Mouse (Mus musculus) monocyte, adult 2 months (primary cell): ENCODE measurements around the gene Cbx1.
"Not testable (repeated sequence)": the region's sequence is repeated elsewhere in the genome, so short reads cannot be mapped to it uniquely, and the experiment has no call there.

Source experiments
- DNase-seq, 2 experiments: peaks; one replicate each; pipeline ENCODE4 v3.0.0; 2022; ENCODE audit warnings: low spot score in 2 of 2, low read depth in 1 of 2

Gene Cbx1

GRCm38 (mm10) chr11:96775063-96775462 is 13.9 kb upstream of the Cbx1 start:
- DNase-seq = no peak

- no peak for DNase-seq
Observed at GRCm38 (mm10) chr11:96775665-96776064, 13.3 kb upstream of the Cbx1 start.

GRCm38 (mm10) chr11:96776068-96776467 is 12.9 kb upstream of the Cbx1 start:
- DNase-seq = no peak

GRCm38 (mm10) chr11:96776968-96777962 is 11.7 kb upstream of the Cbx1 start, which contains the start of gene Snx11:
TSS of gene Snx11 (minus strand) at chr11:96777559.
- DNase-seq = peak; percentile 99

- not testable (repeated sequence) for DNase-seq
Observed at GRCm38 (mm10) chr11:96778061-96778627, 10.8 kb upstream of the Cbx1 start.

- DNase-seq = no peak
Observed at GRCm38 (mm10) chr11:96780306-96780705, 8.6 kb upstream of the Cbx1 start.

GRCm38 (mm10) chr11:96781425-96781824 is 7.5 kb upstream of the Cbx1 start:
- no peak for DNase-seq

- DNase-seq = peak; percentile 60 to 69
Observed at GRCm38 (mm10) chr11:96784847-96785246, 4.1 kb upstream of the Cbx1 start.

DNA sequence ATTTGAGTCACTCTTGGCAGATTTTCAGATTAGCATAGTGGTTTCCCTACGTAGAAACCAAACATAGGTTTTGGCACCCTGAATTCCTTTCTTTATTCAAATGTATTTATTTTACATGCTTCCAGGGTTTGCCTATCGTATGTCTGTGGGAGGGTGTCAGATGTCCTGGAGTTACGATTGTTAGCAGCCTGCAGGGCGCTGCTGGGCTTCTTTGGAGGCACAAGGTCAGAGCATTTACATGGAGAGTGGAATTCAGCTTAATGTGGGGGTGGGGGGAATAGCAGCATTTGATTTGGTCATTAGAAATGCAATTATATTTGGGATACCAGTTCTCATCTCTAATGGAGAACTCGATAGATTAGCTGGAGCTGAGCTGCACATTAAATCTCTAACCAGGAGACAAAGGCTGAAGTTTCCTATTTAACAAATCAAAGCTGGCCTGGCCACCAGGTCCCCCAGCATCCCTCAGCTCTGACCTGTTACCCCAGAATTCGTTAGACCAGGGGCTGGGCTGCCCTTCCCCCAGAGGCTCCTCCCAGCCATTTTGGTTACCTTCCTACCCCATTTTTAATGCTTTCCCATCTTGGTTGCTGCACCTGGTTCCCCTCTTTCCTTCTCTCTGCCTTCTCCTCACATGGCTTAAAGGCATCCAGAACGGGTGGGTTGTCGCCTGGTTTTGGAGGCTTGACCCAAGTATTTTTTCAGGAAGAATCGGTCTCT is 2.0 kb upstream of the Cbx1 start:
- no peak for DNase-seq

- no peak for DNase-seq
Observed at GRCm38 (mm10) chr11:96789990-96790389, 1.1 kb downstream of the Cbx1 start.

DNA sequence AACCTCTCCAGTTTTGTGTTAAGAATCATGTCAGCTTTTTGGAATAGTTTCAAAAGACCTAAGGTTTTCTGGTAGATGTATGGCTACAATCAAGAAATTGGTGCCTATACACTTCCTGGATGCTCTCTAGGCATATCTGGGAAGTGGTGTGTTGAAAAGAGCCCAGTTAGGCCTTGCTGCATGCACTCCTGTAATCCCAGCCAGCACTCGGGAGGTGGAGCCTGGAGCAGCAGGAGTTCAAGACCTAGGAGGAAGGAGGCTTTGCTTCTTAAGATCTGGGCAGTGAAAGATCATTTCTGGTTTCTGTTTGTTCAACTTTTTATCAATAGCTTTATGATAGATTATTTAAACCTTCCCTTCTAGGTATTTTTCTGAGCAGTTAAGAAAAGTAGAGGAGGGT is 1.8 kb downstream of the Cbx1 start:
- no peak for DNase-seq

GRCm38 (mm10) chr11:96795491-96795890 is 6.6 kb downstream of the Cbx1 start:
- DNase-seq = no peak

- no peak for DNase-seq
Observed at GRCm38 (mm10) chr11:96796081-96796480, 7.2 kb downstream of the Cbx1 start.

- DNase-seq = no peak
Observed at GRCm38 (mm10) chr11:96796586-96796985, 7.7 kb downstream of the Cbx1 start.

DNA sequence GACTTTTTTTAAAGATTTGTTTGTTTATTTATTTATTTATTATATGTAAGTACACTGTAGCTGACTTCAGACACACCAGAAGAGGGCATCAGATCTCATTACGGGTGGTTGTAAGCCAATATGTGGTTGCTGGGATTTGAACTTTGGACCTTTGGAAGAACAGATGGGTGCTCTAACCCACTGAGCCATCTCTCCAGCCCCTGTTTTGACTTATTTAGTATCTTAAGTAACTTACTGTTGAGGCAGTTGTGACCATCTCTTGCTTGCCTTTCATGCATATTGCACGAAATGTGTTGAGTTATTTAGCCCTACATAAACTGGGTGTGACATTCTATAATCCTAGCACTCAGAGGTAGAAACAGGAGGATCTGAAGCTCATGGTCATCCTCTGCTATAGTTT is 10.6 kb downstream of the Cbx1 start:
- DNase-seq = no peak

DNA sequence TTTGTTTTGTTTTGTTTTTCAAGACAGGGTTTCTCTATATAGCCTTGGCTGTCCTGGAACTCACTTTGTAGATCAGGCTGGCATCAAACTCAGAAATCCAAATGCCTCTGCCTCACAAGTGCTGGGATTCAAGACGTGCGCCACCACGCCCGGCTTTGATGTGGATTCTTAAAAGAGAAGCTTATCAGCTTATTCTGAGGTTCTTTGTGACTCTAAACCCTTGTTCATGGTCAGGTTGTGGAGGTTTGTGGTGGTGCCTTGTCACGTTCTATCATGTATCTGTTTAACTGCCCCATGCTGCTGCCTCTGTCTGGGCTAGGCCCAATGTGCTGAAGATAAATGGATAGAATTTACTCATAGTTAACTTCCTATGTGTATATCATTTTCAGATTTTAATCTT is 16.7 kb downstream of the Cbx1 start:
- DNase-seq = no peak

- no peak for DNase-seq
Observed at GRCm38 (mm10) chr11:96808066-96808465, 19.1 kb downstream of the Cbx1 start.

GRCm38 (mm10) chr11:96809562-96810235 is 20.8 kb downstream of the Cbx1 start:
- DNase-seq = no peak

DNA sequence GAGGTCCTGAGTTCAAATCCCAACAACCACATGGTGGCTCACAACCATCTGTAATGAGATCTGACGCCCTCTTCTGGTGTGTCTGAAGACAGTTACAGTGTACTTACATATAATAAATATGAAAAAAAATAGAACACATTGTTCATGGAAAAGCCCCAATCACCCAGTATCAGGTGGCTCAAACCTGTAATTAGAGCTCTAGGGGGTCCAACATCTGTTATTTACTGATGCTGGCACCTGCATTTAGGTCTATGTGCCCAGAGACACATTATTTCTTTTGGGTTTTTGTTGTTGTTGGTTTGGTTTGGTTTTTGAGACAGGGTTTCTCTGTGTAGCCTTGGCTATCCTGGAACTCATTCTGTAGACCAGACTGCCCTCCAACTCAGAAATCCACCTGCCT is 22.3 kb downstream of the Cbx1 start:
- DNase-seq = not testable (repeated sequence)

- DNase-seq = no peak
Observed at GRCm38 (mm10) chr11:96813455-96813854, 24.5 kb downstream of the Cbx1 start.

DNA sequence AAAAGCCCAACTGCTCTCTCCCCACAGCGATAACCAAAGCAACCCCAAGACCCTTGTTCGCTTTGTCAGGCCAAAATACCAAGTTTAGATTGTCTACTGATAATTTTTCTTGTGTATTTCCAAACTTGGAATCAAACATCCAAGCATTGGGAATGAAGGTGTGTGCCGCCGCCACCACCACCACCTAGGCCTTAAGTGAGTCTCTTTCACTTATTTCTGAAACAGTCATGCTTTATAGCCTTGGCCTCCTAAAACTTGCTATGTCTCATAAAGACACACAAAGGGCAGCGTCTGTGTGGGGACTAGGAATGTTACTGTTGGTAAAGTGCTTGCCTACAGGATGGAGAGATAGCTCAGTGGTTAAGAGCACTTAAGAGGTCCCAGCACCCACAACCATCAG is 25.0 kb downstream of the Cbx1 start:
- no peak for DNase-seq
